Mouse (Mus musculus) neutrophil, adult 65 days (primary cell): ENCODE data around the gene Hscb. TPM values are rescaled to one million over a fixed set of nuclear protein-coding genes. Genes with fewer than 3 reads are reported as not detected.

ENCODE experiments used
- total RNA-seq: library from RNA; stranded (reverse); gene quantifications from 2 replicates; pipeline ENCODE4 v1.2.4, GENCODE M21; 2023

Hscb gene
- 6.4 and 6.5 TPM in 2 replicates for total RNA-seq

DNA sequence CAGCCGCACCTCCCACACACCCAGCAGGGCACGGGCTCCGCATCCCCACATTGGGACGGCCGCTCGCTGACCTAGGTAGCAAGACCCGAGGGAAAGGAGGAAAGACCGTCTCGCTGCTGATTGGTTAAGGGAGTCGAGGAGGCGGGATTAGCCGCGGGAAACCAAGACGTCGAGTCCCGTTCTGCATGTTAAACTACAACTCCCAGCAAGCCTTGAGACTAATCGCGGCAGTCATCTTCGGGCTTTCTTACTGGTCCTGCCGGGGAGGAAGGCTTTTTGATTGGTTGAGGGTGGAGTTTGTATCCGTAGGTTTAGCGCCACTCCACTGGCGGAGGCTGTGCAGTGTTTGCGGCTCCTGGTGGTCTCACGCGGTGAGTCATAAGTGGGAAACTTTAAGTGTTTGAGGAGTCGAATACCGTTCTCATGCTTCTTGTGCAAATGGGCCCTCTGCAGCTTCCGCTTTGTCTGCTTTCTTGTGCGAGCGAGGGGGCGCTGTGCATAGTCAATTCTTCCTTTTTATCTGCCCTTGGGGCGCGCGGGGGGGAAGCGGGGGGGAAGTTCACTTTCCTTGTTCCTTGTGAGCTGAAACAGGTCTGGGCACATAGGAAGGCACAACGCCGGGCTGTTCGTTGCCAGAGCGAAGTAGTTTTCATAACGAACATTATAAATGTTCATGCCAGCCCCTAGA, at the start of gene Hscb, which contains the start of gene Chek2:
Gene Hscb, minus strand, starts transcription at position 100 of the 688 bp plus-strand sequence.
Gene Chek2, plus strand, starts transcription at position 302 of the 688 bp plus-strand sequence.

DNA sequence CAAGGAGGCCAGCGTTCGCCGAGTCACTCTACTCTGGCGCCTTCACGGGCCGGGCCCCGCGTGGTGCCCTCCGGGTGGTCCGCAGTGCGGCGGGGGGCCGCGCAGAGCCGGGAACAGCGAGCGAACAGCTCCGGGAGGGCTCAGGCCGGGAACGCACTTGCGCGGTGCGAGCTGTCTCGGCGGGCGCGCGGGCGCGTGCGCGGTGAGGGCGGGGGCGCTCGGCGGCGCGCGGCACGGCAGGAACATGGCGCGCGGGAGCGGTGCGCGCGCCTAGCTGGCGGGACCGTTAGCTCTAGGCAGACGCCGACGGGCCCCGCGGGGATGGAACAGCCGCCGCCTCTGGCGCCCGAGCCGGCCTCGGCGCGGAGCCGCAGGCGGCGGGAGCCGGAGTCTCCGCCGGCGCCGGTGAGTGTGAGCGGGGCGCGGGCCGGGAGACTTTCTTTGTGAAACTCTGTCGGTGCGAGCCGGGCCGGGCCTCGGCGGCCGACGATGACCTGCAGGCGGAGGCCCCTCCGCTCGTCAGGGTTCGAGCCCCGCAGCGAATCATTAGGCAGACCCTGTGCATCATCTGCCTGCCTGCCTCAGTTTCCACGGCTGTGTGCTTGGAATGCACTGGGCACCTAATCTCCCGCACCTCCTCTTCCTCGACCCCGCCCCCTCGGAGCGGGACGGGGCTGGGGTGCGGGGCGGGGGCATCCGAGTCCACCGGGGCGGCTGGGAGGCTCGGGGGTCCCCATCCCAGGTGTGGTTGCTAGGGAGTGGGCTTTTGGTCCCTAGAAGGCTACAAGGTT, 40.2 kb upstream of the Hscb start, which contains the start of gene Ttc28:
Gene Ttc28, plus strand, starts transcription at position 220 of the 791 bp plus-strand sequence.

DNA sequence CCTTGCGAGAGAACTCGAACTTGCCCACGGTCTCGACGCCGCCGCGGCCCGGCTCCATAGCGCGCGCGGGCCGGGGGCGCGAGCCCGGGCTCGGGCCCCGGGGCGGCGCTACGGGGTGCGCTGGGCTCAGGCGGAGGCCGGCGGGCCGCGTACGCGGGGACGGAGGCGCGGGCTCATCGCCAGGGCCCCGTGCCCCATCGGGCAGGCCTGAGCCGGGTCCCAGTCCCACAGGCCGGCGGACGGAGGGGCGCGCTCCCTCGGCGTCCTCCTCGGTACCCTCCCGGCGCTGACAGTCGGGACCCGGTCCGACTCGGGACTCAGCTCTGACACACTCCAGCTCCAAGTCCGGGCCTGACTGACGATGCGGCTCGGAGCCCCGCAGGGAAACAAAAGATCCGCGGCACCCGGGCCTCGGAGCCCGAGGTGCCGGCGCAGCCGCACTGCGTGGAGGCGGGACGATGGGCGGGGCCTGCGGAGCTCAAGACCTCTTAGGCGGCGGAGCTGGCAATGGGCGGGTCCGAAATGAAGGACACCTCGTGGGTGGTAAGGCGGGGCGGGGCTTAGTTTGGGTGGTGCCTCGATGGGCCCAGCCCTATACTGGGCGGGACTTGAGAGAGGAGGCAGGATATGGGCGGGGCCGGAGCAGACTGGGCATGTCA, 29.8 kb downstream of the Hscb start, which contains the start of gene Ulk1:
Gene Ulk1, minus strand, starts transcription at position 431 of the 659 bp plus-strand sequence.

DNA sequence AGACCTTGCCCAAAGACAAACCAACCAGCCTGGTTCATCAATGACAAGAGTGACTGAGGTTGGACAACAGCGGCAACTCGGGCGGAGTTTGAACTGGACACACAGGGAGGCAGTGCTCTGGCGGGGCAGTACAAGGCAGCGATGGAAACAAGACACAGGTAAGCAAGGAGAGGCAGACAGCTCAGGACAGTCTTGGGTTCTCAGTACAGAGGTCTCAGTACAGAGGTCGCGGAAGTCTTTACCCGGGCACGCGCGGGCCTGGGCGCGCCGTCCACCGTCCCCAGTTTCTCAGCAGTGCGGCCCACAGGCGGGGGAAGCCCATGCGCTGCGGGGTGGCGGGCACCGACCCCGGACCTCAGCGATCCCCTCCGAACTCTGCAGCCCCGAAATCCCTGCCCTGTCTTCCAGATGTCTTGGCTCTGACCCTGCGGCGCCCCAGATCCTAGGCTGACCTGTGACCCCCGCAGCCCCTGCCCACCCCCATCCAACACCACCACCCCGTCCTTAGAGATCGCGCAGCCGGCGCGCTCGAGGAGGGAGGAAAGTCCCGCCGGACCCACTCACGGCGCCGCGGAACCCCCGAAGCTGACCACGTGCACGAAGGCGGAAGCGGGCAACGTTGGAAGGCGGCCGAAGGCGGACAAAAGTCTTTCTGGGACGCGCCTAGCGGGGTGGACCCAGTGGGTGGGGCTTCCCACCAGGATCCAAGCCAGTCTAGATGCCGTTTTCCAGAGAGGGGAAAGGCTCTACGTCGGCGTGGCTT, 59.4 kb downstream of the Hscb start, which contains the start of gene Pus1:
Gene Pus1, minus strand, starts transcription at position 662 of the 763 bp plus-strand sequence.

Other genes with a start within 250 kb of the Hscb start
- gene Noc4l, start 186.4 kb downstream of the Hscb start, total RNA-seq = 23.1 and 25.6 TPM in 2 replicates
- gene Ddx51, start 186.3 kb downstream of the Hscb start, total RNA-seq = 15.2 and 27.9 TPM in 2 replicates
- 127 and 151 TPM in 2 replicates for gene Ep400, start 69.1 kb downstream of the Hscb start, total RNA-seq
- 10.8 and 11.6 TPM in 2 replicates for gene Pus1, start 59.1 kb downstream of the Hscb start, total RNA-seq
- 176 and 241 TPM in 2 replicates for gene Ulk1, start 29.7 kb downstream of the Hscb start, total RNA-seq
- 9.3 and 9.4 TPM in 2 replicates for gene Chek2, start 202 bp upstream of the Hscb start, total RNA-seq
- gene Ttc28, start 40.0 kb upstream of the Hscb start, total RNA-seq = 0.95 and 1.9 TPM in 2 replicates